Mouse (Mus musculus): ENCODE data around the gene Dock9.

The Dock9 gene

DNA sequence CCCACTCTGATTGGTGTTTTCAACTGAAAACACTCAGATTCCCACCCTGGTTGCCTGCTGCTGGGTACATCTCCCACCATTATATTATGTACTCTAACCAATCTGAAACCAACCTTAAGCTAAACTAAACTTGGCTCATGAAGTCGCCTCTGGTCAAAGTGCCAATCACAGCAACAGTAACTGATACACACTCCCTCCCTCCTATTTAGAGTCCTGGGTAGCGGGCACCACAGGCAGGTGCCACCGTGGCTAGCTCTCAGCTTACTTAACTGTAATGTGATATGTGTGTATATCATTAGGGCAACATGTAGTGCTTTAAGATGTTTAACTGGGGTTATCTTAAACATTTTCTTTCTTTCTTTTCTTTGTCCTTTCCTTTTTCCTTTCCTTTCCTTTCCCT, 177.1 kb downstream of the Dock9 start:
- TF ChIP-seq POU5F1 (IDR thresholded peaks at IDR 0.05; ENCODE audit: borderline replicate concordance, low read length) (no peak), CTCF (conservative IDR thresholded peaks at IDR 0.05; ENCODE audit: low read length) (no peak), NANOG (IDR thresholded peaks at IDR 0.05; ENCODE audit: borderline replicate concordance, low read length) (no peak)

DNA sequence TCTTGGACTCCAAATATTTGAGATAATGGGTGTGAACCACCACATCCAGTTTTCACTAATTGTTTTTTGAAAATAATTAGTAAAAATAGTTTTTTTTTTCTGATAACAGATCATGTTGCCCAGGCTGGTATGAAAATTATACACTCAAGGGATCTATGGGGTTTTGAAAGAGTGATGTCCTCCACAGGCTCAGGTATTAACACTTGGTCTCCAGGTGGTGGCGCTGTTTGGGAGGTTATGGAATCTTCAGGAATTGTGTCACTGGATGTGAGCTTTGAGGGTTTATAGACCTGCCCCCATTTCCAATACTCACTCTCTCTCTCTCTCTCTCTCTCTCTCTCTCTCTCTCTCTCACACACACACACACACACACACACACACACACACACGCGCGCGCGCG, 177.5 kb downstream of the Dock9 start:
- no peaks in the 10 kb centered on the region for H3K4me1 ChIP-seq (replicated peaks; ENCODE audit: low read depth, low read length)
- no peak overlapping the region for H3K4me3 ChIP-seq (replicated peaks; ENCODE audit: low read length)
- H3K27me3 ChIP-seq (ENCODE audit: insufficient read depth, low read length), result no peaks in the 10 kb centered on the region
- H3K36me3 ChIP-seq (ENCODE audit: insufficient read depth, low read length), result 0 out of 2 replicates have a peak, but pooled peaks cover 3% of the 10 kb centered on the region
- no peaks in the 10 kb centered on the region for H3K9me3 ChIP-seq (ENCODE audit: low read length)
- TF ChIP-seq CTCF (conservative IDR thresholded peaks at IDR 0.05; ENCODE audit: low read length) (peak; percentile 29), NANOG (IDR thresholded peaks at IDR 0.05; ENCODE audit: borderline replicate concordance, low read length) (no peak)

More for the DNA sequence above, 177.1 kb downstream of the Dock9 start:
- H3K9me3 ChIP-seq (ENCODE audit: low read length), result no peaks in the 10 kb centered on the region
- H3K27me3 ChIP-seq (ENCODE audit: insufficient read depth, low read length), result no peaks in the 10 kb centered on the region
- H3K36me3 ChIP-seq (ENCODE audit: insufficient read depth, low read length), result 0 out of 2 replicates have a peak, but pooled peaks cover 3% of the 10 kb centered on the region
- H3K4me3 ChIP-seq (replicated peaks; ENCODE audit: low read length), result no peak overlapping the region
- no peaks in the 10 kb centered on the region for H3K4me1 ChIP-seq (replicated peaks; ENCODE audit: low read depth, low read length)

- TF ChIP-seq CTCF (conservative IDR thresholded peaks at IDR 0.05; ENCODE audit: low read length) (no peak), NANOG (IDR thresholded peaks at IDR 0.05; ENCODE audit: borderline replicate concordance, low read length) (no peak), POU5F1 (IDR thresholded peaks at IDR 0.05; ENCODE audit: borderline replicate concordance, low read length) (no peak)
- Histone ChIP-seq H3K4me1 (replicated peaks; ENCODE audit: low read depth, low read length) (no peaks in the 10 kb centered on the region), H3K9me3 (ENCODE audit: low read length) (no peaks in the 10 kb centered on the region), H3K36me3 (ENCODE audit: insufficient read depth, low read length) (no peaks in the 10 kb centered on the region), H3K4me3 (replicated peaks; ENCODE audit: low read length) (no peak overlapping the region), H3K27me3 (ENCODE audit: insufficient read depth, low read length) (no peaks in the 10 kb centered on the region)
These were observed 179.8 kb downstream of the Dock9 start for GRCm38 (mm10) chr14:121617645-121618390.

GRCm38 (mm10) chr14:121615431-121615830, 182.2 kb downstream of the Dock9 start:
- TF ChIP-seq POU5F1 (IDR thresholded peaks at IDR 0.05; ENCODE audit: borderline replicate concordance, low read length) (no peak), NANOG (IDR thresholded peaks at IDR 0.05; ENCODE audit: borderline replicate concordance, low read length) (no peak), CTCF (conservative IDR thresholded peaks at IDR 0.05; ENCODE audit: low read length) (no peak)
- Histone ChIP-seq H3K27me3 (ENCODE audit: insufficient read depth, low read length) (no peaks in the 10 kb centered on the region), H3K9me3 (ENCODE audit: low read length) (no peaks in the 10 kb centered on the region), H3K4me1 (replicated peaks; ENCODE audit: low read depth, low read length) (no peaks in the 10 kb centered on the region), H3K4me3 (replicated peaks; ENCODE audit: low read length) (no peak overlapping the region), H3K36me3 (ENCODE audit: insufficient read depth, low read length) (no peaks in the 10 kb centered on the region)

- Histone ChIP-seq H3K4me3 (replicated peaks; ENCODE audit: low read length) (no peak overlapping the region), H3K27me3 (ENCODE audit: insufficient read depth, low read length) (no peaks in the 10 kb centered on the region)
These were observed 183.0 kb downstream of the Dock9 start for GRCm38 (mm10) chr14:121614461-121615170.

DNA sequence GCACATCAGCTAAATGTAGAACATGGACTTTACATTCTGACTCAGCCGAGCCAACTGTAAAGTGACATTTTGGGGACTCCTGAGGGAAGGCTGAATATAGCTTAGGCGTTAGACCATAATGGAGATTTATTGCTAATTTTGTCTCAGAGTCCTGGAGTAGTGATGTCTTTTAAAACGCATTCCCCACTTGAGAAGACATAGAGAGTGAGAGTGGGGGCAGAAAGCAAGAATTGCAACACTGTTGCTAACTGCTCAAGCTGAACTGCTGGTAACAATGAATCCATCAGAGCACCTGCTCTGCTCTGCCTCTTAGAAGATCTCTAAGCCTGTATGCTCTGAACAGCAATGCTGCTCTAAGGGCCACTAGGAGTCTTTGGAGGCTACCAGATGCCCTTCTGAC, 184.1 kb downstream of the Dock9 start:
- Histone ChIP-seq H3K9me3 (ENCODE audit: low read length) (no peaks in the 10 kb centered on the region), H3K4me1 (replicated peaks; ENCODE audit: low read depth, low read length) (peaks cover 7% of the 10 kb centered on the region), H3K4me3 (replicated peaks; ENCODE audit: low read length) (no peak overlapping the region), H3K27me3 (ENCODE audit: insufficient read depth, low read length) (no peaks in the 10 kb centered on the region), H3K36me3 (ENCODE audit: insufficient read depth, low read length) (no peaks in the 10 kb centered on the region)
- no peak for TF ChIP-seq NANOG (IDR thresholded peaks at IDR 0.05; ENCODE audit: borderline replicate concordance, low read length)
- no peak for TF ChIP-seq CTCF (conservative IDR thresholded peaks at IDR 0.05; ENCODE audit: low read length)
- TF ChIP-seq POU5F1 (IDR thresholded peaks at IDR 0.05; ENCODE audit: borderline replicate concordance, low read length), result no peak

More at GRCm38 (mm10) chr14:121614461-121615170, 183.0 kb downstream of the Dock9 start:
- no peaks in the 10 kb centered on the region for H3K9me3 ChIP-seq (ENCODE audit: low read length)
- TF ChIP-seq NANOG (IDR thresholded peaks at IDR 0.05; ENCODE audit: borderline replicate concordance, low read length), result no peak
- TF ChIP-seq CTCF (conservative IDR thresholded peaks at IDR 0.05; ENCODE audit: low read length), result no peak
- TF ChIP-seq POU5F1 (IDR thresholded peaks at IDR 0.05; ENCODE audit: borderline replicate concordance, low read length), result no peak
- no peaks in the 10 kb centered on the region for H3K4me1 ChIP-seq (replicated peaks; ENCODE audit: low read depth, low read length)
- no peaks in the 10 kb centered on the region for H3K36me3 ChIP-seq (ENCODE audit: insufficient read depth, low read length)

- no peaks in the 10 kb centered on the region for H3K36me3 ChIP-seq (ENCODE audit: insufficient read depth, low read length)
- TF ChIP-seq CTCF (conservative IDR thresholded peaks at IDR 0.05; ENCODE audit: low read length) (no peak), NANOG (IDR thresholded peaks at IDR 0.05; ENCODE audit: borderline replicate concordance, low read length) (no peak), POU5F1 (IDR thresholded peaks at IDR 0.05; ENCODE audit: borderline replicate concordance, low read length) (no peak)
- peaks cover 12% of the 10 kb centered on the region for H3K4me1 ChIP-seq (replicated peaks; ENCODE audit: low read depth, low read length)
- H3K27me3 ChIP-seq (ENCODE audit: insufficient read depth, low read length), result no peaks in the 10 kb centered on the region
- no peaks in the 10 kb centered on the region for H3K9me3 ChIP-seq (ENCODE audit: low read length)
- no peak overlapping the region for H3K4me3 ChIP-seq (replicated peaks; ENCODE audit: low read length)
These were observed 184.7 kb downstream of the Dock9 start for GRCm38 (mm10) chr14:121612926-121613325.

DNA sequence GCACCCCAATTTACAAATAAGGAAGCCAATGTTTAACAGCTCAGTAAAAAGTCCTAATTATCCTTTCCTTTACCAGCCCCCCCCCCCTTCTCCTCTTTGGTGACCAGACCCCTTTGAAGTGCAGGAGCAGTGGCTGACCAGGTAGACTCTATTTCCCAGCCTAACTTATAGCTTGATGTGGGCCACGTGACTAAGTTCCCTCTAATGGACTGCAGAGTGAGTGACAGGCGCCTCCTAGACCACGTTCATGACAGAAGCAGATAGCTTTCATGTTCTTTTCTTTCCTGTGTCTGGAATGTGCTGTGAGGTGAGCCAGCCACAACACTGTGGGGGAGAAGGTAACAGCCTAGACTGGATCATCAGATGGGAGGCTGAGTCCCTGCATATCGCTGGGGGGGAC, 186.1 kb downstream of the Dock9 start:
- no peaks in the 10 kb centered on the region for H3K36me3 ChIP-seq (ENCODE audit: insufficient read depth, low read length)
- H3K4me1 ChIP-seq (replicated peaks; ENCODE audit: low read depth, low read length), result peaks cover 20% of the 10 kb centered on the region
- H3K27me3 ChIP-seq (ENCODE audit: insufficient read depth, low read length), result no peaks in the 10 kb centered on the region
- TF ChIP-seq CTCF (conservative IDR thresholded peaks at IDR 0.05; ENCODE audit: low read length) (no peak), POU5F1 (IDR thresholded peaks at IDR 0.05; ENCODE audit: borderline replicate concordance, low read length) (no peak), NANOG (IDR thresholded peaks at IDR 0.05; ENCODE audit: borderline replicate concordance, low read length) (no peak)
- H3K9me3 ChIP-seq (ENCODE audit: low read length), result no peaks in the 10 kb centered on the region
- H3K4me3 ChIP-seq (replicated peaks; ENCODE audit: low read length), result no peak overlapping the region
